Mouse (Mus musculus) cerebellum, adult 2 months (tissue): Measurements from ENCODE around the gene Nlgn1.

Experiments used
- CTCF ChIP-seq: fragments of 200-500 bp; IDR thresholded peaks from 2 replicates; pipeline ENCODE4 v1.5.1; 2011; ENCODE audit warnings: low read depth, mild to moderate bottlenecking, control low read depth, low read length, moderate library complexity, borderline replicate concordance; ENCODE audit not compliant: insufficient read depth
- POLR2A ChIP-seq: fragments of 200-500 bp; IDR thresholded peaks from 2 replicates; pipeline ENCODE4 v1.6.1; 2011; ENCODE audit warnings: low read length, control low read depth, borderline replicate concordance; ENCODE audit not compliant: insufficient read depth

DNA sequence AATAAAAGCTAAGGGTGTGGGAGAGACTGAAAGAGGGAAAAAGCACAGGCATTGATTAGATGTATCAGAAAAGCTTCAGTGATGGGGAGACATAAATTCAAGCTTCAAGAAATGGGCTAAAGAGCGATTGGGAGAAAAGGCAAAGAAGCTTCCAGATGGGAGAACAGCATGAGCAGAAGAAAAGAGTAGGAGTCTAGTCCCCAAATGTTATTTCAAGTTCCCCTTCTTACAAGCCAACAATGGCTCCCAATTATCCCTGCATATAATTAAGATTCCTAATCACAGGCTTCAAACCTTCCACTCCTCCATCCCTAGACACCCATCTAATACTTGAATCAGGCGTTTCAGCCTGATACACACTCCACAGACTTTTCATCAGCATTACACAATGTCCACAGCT lies 292.6 kb downstream of the Nlgn1 start:
- TF ChIP-seq POLR2A, result no peak
- TF ChIP-seq CTCF, result no peak
